Mouse (Mus musculus) liver, adult 2 months (tissue): ENCODE measurements around the gene Ccdc12.

ENCODE experiments used
- CTCF ChIP-seq: fragments of 200-500 bp; IDR thresholded peaks from 2 replicates; pipeline ENCODE4 v1.5.1; 2011; ENCODE audit warnings: low read depth, low read length, control low read depth
- POLR2A ChIP-seq: fragments of 200-500 bp; IDR thresholded peaks from 2 replicates; pipeline ENCODE4 v1.6.1; 2011; ENCODE audit warnings: low read length, control low read depth; ENCODE audit not compliant: insufficient read depth; ENCODE audit errors: extremely low read depth

- TF ChIP-seq POLR2A: no peak
- peak; percentile 22; the same call in 1 of the 2 replicates for TF ChIP-seq CTCF
These were observed 59.1 kb downstream of the Ccdc12 start for GRCm38 (mm10) chr9:110715426-110715825.
